Comparison of ENCODE assay signal across 16 mouse cellular contexts in the genomic region with DNA sequence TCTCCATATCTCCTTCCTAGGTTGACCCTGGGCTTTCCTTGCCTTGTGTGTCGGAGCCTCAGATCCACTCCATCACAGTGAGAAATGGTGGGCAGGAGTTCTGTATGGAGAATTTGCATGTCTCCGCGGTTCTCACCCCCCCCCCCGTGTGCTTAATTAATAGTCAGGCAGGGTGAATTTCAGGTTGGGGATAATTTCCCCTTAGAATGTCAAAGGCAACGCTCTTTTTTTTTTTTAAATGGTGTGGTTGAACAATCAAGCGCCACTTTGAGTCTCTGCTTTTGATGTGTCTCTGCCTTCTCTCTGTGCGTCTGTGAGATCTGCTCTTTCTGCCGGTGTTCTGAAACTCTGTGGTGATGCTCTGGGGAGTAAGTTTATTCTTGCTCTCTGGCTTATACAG. TPM values are rescaled to one million over a fixed set of nuclear protein-coding genes. Genes with fewer than 3 reads are reported as not detected.
DNase-seq lines count a peak whose midpoint lies in the region; ATAC-seq lines count a peak whose summit lies in the region.
"Had no signal": no experiment of that assay in that cellular context is flagged by ENCODE, and none has a peak within 500 bp of the region (broad histone marks: within the 10 kb centered on the region; RNA-seq: fewer than 3 reads in every experiment).

No protein-coding gene starts in this region.

- ATAC-seq in activated CD4-positive, CD25-positive, alpha-beta regulatory T cell, adult 4 months = peak; percentile 49
- peak; percentile 77 for ATAC-seq in inflammation-experienced regulatory T-cells, adult 6 months
- ATAC-seq: forebrain, embryonic 13.5 days; forebrain, embryonic 15.5 days; forebrain, postnatal 0 days had no signal

- peak; percentile 36 for DNase-seq in CD4-positive, CD25-positive, alpha-beta regulatory T cell, adult 2 months (ENCODE audit: low read depth, low spot score)
- no peak for DNase-seq in B cell, adult 2 months
- DNase-seq in lung, postnatal 36 days = no peak
- DNase-seq in neural tube, embryonic 10.5 days (ENCODE audit: extremely low spot score, low spot score) = no peak
- DNase-seq: adrenal gland, adult 8-10 months; adrenal gland, postnatal 14 days; adrenal gland, postnatal 36 days; cerebellum, adult 11-12 months; cerebellum, adult 2 months; cerebellum, adult 9-10 months; cerebellum, postnatal 25 days; forebrain, postnatal 0 days had no signal

RNA-seq across cellular contexts. Expression of gene Mdfi, which starts 20.4 kb away (rescaled TPM):
- not detected for polyA plus RNA-seq in activated CD4-positive, CD25-positive, alpha-beta regulatory T cell, adult 4 months (2017; shearing (Covaris generic))
- not detected for polyA plus RNA-seq in inflammation-experienced regulatory T-cells, adult 6 months (2017; shearing (Covaris generic))
